Mouse (Mus musculus) CH12.LX (cell line): ENCODE measurements at regions not wholly inside any gene's neighbourhood (a gene's known extent, or its start where the extent isn't known, plus 50 kb on each side); places are given as distances from the start of the nearest gene placed in this dataset.

Experiments used
- CTCF ChIP-seq, 2 experiments: IDR thresholded peaks in 1 of 2; conservative IDR thresholded peaks in 1 of 2; 2 replicates each; pipeline ENCODE4 v1.5.1; 2011 to 2012; ENCODE audit warnings: low read depth in 2 of 2, low read length in 2 of 2, improper control_type of control experiment in 1 of 2, inconsistent platforms in 1 of 2, mild to moderate bottlenecking in 1 of 2, moderate library complexity in 1 of 2
- JUND ChIP-seq: conservative IDR thresholded peaks from 2 replicates; pipeline ENCODE4 v1.6.1; 2011; ENCODE audit warnings: low read depth, low read length, improper control_type of control experiment
- MAZ ChIP-seq: IDR thresholded peaks from 2 replicates; pipeline ENCODE4 v1.6.1; 2012; ENCODE audit warnings: low read depth, mild to moderate bottlenecking, inconsistent platforms, low read length, improper control_type of control experiment, moderate library complexity
- POLR2A ChIP-seq: IDR thresholded peaks from 2 replicates; pipeline ENCODE4 v1.6.1; 2011; ENCODE audit warnings: low read depth, mild to moderate bottlenecking, improper control_type of control experiment, low read length
- SIN3A ChIP-seq: IDR thresholded peaks from 2 replicates; pipeline ENCODE4 v1.6.1; 2012; ENCODE audit warnings: low read length, improper control_type of control experiment, inconsistent platforms

DNA sequence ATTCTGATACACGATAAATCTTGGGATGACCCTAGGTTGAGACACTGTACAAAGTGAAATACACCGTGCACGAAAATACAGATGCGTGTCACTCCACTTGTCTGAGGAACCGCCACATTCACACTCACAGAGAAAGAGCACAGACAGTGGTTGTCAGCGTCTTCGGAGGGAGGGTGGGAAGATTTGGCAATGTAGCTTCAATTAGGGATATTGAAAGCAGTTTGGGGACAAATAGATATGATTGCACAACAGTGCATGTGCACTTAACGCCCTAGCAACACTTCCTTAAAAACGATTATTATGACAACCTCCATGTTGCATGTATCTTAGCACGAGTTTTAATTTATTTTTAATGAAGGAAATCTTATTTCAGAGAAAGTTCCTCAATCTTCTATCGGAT is 51.8 kb upstream of the Ofcc1 start:
- no peak for TF ChIP-seq CTCF (conservative IDR thresholded peaks at IDR 0.05 in 1 of 2, IDR thresholded peaks at IDR 0.05 in 1 of 2; ENCODE audit: low read depth in 2 of 2, low read length in 2 of 2)
- no peak for TF ChIP-seq POLR2A
- no peak for TF ChIP-seq JUND
- no peak for TF ChIP-seq MAZ
- no peak for TF ChIP-seq SIN3A
